Mouse (Mus musculus): ENCODE data around the gene Sf3a3.
A peak's percentile ranks its signal among the peaks of the same experiment; 100 is the strongest.
"Not testable (repeated sequence)": the region's sequence is repeated elsewhere in the genome, so short reads cannot be mapped to it uniquely, and the experiment has no call there.

The Sf3a3 gene

DNA sequence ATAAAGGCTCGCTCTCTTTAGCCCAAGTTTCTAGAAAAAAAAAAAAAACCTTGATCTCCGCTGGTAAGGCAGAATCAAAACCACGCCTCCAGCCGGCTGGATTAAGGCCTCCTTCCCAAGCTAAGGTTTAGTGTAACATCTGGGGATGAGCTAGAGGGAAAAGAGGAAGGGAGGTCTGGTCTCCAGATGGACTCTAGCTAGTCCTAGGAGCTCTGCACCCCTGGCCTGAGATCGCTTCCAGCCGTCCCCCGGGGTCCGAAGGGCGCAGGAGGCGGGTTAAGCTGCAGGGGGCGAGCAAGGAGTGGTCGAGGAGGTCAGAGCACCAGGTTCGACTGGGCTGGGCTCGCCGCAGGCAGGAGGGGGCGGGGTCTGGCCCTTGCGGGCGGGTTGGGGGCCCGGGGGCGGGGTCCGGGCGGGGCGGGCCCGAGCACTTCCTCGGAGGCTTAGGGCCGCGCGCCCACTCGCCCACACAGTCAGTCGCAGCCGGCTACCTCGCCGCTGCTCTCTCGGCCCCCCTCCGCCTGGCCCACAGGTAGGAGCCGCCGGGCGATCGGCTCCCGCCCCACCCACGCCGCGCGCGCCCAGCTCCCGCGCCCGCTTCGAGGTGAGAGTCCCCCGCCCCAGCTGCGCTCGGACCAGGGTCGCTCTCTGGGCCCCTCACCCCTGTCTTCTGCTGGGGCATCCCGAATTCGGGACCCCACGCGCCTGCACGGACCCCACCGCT lies 14.2 kb upstream of the Sf3a3 start, which contains the start of gene Fhl3:
Gene Fhl3, plus strand, starts transcription at position 454 of the 724 bp plus-strand sequence.
- DNase-seq: peak; percentile 63

DNA sequence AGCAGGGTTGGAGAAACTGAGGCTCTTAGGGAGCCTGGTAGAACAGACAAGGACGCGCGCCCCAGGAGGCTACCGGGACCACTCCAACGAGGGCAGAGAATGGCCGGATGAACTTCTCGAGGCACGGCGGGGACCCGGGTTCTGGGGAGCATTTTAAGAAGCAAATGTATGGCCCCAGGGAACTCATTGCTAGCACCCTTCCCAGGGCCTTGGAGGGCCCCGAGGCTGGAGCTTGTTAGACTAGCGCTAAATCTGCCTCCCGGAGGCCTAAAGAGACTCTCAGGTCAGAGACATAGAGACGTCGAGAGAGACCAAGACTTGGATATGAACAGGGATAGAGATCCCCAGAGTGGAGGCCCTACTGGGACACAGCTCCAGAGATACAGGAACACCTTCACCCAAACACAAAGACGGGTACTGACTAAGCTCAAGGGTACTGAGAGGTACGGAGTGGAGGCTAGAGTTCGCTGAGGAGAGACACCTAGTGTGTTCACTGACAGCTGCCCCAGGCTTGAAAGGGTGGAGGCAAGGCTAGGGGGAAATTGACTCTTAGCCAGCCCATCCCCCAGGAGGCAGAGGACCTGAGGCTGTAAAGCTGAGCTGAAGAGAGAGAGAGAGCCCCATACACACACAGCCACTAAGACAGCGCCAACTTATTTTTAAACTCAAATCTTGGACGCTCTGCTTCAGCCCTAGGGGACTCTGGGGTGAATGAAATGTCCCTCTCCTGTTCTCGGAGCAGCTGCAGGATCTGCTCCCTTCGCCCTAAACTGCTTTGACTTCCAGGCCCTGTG lies 13.3 kb upstream of the Sf3a3 start:
- peak; percentile 34 to 40 for DNase-seq

DNA sequence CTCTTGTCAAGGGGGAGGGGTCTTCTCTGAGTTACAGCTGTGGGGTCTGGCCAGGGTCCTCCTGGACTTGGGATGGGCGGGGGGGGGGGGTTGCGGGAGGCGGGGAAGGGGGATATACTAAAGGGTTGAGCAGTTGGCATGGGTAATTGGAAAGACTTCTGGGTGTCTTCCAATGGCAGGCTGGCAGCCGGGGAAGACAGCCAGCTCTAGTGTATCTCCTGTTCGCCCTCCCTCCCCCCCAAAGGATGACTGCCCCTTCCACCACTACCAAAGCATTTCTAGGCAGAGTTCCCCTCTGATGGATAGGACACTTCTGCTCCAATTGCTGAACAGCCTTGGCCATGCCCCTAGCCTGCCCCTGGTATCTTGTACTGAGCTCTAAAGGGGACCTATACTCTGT lies 12.7 kb upstream of the Sf3a3 start:
- DNase-seq: no peak

DNA sequence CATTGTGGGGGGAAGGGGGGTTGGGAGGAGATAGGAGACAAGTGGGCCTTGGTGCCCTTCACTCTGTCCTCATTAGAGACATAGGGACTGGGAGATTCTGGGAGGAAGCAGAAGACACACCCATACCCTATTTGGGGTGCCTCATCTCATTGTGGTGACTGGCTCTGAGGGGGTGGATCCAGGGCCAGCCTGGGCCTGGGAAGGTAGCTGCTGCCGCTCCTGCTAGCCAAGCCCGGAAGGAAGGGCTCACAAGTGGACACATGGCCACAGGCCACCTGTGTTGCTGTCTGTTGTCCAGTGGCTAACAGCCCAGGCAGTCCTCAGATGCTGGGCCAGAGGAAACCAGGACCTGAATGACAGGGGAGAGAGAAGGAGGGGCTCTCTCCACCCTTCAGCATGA lies 11.2 kb upstream of the Sf3a3 start:
- no peak for DNase-seq

DNA sequence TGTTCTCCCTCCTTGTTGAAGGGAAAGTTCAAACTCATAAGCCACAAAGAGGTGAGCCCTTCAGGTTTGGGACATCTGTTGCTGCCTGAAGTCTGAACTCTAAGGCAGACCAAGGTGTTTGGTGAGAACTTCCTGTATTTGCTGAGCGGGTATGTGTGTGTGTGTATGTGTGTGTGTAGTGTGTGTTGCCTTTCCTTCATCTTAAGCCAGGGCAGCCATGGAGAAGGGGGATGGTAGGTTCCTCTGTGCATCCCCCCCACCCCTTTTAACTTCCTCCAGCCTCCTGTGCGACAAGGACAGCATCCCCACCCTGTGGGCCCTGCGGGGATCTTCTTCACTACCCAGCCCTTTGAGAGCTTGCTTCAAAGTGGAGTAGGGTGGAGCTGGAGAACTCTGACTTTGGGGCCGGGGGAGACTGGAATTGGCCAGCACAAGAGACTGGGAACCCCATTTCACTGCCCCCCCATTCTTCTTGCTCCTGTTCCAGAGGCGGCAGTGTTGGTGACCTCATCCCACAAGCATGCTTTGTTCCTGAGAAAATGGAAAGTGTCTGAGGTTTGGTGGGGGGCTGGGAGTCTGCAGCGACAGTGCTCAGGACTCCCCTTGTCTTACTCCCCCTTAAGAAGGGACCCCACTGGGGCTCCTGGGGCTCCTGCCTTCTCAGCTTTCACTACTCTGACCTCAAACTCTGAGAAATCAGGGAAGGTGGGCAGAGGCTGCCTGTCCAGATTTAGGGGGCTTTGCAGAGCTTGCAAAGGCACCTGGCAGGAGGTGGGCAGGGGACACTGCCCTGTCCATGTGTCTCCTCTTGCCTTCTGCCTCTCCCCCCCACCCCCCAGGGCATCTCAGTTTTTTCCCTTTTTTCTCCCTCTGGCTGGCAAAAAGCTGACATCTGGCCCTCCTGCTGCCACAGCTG lies 10.4 kb upstream of the Sf3a3 start:
- peak; percentile 44 to 51 for DNase-seq

DNA sequence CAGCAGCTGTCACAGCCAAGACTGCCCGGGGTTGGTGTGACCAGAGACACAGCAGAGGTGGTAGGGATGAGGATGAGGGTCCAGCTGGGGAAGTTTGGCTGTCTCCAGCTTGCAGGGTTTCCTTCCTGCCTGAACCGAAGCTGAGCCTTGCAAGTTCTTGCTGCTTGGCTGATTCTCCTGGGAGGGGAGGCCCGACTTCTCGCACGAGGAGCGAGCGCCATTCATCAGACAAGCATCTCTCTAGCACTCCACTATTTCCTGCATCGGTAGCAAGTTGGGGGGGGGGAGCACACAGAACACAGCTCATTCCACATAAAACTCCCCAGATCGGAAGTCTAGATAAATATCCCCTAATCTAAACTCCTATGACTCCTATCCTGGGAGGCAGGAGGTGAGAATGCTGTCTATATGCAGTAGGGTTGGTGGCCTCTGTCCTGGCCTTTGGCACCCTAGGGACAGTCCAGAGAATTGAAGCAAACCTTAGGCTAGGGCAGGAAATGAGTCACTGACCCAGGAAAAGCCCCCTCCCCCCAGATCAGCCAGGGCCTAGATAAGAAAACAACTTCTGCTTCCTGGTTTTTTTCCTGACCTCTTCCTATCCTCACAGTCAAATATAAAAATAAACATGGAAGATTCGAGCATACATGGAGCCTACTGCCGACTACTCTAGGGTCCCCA lies 9.6 kb upstream of the Sf3a3 start:
- no peak for DNase-seq

DNA sequence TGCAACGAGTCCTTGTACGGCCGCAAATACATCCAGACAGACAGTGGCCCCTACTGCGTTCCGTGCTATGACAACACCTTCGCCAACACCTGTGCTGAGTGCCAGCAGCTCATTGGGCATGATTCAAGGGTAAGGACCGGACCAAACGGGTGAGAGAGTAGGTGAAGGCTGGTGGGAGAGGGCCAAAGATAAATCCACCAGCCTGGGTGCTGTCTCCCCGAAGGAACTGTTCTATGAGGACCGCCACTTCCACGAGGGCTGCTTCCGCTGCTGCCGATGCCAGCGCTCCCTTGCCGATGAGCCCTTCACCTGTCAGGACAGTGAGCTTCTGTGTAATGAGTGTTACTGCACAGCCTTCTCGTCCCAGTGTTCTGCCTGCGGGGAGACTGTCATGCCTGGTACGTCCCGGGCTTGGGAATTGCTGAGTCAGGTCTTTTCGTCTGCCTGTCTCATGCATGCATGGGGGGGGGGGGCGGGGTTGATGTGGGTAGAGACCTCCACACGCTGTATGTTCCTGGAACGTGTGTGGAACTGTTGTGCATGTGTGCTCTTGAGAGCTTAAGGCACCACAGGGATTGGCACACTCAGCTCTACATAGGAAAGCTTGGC lies 8.8 kb upstream of the Sf3a3 start:
- no peak for DNase-seq

DNA sequence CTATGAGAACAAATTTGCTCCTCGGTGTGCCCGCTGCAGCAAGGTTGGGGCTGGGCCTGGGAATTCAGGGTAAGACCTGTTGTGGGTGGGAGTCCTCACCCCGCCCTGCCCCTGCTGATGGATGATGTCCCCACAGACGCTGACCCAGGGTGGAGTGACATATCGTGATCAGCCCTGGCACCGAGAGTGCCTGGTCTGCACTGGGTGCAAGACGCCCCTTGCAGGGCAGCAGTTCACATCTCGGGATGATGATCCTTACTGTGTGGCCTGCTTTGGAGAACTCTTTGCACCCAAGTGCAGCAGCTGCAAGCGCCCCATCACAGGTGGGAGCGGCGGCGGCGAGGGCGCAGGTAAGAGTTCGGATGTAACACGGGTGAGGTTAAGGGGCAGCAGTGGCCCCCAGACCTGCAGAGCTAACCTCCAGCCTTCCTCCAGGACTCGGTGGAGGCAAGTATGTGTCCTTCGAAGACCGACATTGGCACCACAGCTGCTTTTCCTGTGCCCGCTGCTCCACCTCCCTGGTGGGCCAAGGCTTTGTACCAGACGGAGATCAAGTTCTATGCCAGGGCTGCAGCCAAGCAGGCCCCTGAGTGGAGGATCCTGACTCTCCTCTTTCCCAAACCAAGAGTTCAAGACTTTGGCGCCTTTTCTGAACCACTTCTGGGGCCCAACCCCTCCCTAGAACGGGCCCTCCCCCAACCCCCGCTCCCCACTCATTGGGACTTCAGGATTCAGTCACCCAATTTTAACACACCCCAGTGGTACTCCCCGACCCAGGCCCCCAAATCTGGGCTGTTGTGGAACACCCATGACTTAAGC lies 7.0 kb upstream of the Sf3a3 start:
- not testable (repeated sequence) for DNase-seq

DNA sequence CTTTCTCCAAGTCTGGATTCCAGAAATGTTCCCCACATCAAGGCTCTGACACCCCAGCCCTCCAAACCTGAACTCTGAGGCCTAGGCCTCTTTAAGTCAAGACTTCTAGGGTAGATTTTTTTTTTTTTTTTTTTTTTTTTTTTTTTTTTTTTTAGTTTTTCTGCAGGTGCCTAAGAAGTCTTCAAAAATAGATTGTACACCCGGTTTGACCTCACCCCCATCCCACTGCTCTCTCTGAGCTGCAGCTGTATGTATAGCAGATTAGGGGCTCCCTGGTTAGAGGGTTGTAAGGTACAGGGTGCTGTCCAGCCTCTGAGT lies 6.4 kb upstream of the Sf3a3 start:
- DNase-seq: not testable (repeated sequence)

DNA sequence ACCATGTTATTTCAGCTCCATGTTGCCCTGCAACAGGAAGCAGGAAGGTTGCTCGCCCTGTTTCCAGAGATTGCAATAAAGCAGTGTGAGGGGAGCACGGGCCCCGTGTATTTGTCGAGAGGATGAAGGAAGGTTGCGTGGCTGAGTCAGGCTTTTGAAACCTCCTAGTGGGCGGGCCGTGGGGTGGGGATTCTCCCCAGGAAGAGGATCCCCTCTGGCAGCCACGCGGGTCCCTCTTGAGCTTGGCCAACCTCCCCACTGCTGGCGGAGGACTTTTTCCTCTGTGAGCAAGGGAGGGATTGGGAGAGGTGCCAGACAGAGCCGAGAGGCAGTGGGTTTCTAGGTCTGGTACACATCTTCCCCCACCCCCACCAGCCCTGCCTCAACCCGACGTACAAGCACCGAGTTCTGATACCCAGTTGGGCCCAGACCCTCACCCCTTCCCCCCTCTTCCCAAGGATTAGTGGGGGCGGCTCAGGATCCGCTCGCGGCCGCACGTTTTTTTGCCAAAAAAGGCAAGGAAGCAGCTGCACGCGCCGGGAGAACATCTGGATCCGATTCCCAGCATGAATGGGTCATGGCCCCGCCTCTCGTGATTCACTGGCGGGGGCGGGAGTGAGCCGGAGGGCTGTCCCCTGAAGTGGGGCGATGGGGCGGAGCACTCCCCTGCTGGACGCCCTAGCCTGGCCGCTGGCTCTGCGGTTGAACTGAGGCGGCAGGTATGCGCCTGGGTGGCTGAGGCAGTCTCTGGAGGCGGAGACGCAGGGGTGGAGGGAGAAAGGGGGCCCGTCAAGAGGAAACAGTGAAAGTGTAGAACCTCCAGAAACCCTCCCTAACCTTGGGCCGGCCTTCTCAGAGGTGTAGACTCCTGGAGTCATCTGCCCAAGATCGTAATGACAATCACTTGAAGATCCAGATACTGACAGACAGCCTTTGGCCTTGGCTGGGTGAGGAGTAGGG lies 5.8 kb upstream of the Sf3a3 start:
- peak; percentile 75 to 77 for DNase-seq

DNA sequence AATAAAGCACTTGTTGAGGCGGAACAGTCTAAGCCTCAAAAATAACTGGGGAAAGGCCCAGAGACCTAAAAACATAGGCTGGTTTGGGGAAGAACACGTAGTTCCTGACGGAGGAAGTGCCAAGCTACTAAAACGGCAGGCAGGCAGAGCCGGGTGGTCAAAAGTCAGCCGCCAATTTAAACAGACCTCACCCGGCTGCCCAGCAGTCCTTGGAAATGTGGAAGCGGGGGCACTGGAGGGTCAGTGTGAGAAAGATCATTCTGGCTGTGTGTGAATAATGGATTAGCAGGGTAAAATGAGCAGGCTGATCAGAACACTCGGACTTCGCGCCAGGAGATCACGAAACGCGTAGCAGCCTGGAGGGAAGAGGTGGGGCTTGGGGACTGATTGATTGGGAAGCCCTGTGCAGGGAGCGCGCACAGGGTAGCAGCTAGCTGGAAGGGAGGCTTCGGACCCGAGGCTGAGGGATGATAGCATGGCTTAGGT lies 4.6 kb upstream of the Sf3a3 start:
- DNase-seq: peak; percentile 46 to 49

DNA sequence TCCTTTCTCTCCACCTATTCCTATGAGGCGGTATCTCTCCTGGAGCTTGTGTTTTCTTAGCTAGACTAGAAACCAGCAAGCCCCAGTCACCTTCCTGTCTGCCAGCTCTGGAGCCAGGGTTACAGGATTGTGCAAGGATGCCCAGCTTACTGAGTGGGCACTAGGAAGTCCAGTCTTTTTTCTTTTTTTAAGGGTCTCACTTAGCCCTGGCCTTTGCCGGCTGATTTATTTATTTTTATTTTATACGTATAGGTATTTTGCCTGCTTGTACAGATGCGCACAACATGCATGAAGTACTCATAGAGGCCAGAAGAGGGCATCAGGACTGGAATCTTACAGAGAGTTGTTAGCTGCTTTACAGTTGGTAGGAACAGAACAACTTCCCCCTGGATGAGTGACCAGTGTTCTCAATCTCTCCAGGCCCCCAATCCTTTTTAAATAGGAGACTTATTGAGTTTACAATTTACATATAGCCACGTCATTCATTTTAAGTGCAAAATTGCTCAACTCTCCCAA lies 3.7 kb upstream of the Sf3a3 start:
- DNase-seq: peak; percentile 59 to 65

DNA sequence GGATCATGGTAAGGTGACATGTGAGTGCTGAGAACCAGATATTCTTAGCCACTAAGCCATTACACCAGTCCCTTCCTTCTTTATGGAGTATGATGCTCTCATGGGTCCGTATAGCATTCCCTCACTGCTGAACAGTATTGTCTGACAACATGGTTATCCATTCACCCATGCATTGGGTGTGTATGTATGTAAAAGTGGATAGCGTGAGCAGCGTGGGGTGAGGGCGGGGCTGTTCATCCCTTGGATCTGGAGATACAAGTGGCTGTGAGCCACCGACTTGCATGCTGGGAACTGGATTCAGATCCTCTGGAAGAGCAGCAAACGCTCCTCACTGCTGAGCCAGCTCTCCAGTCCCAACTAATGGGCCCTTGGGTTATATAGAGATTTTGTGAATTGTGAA lies 2.0 kb upstream of the Sf3a3 start:
- DNase-seq: no peak

DNA sequence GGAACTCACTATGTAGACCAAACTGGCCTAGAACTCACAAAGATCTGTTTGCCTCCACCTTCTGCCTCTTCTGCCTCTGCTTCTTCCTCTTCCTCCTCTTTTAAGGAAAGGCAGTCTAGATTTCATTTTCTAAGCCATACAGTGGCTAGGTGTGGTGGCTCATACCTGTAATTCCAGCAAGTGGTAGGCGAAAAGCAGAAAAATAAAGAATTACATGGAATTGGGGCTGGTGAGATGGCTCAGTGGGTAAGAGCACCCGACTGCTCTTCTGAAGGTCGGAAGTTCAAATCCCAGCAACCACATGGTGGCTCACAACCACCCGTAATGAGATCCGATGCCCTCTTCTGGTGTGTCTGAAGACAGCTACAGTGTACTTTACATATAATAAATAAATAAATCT lies 726 bp upstream of the Sf3a3 start:
- DNase-seq: not testable (repeated sequence)

DNA sequence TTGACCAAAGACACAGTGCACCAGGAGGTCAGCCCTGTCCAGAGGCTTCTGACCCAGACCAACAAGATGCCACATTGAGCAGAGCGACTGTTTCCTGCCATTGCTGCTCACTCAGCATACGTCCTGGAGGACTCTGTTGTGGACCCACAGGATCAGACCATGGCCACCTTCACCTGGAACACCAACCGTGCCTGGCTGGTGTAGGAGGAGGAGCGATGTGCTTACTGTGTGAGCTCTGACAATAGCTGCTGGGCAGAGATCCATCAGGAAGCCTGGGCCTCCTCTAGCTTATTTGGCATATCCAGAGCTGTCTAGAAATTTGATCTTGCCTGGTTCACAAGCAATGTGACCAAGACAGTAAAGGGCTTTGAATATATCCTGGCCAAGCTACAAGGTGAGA lies 4.5 kb downstream of the Sf3a3 start:
- DNase-seq: no peak

DNA sequence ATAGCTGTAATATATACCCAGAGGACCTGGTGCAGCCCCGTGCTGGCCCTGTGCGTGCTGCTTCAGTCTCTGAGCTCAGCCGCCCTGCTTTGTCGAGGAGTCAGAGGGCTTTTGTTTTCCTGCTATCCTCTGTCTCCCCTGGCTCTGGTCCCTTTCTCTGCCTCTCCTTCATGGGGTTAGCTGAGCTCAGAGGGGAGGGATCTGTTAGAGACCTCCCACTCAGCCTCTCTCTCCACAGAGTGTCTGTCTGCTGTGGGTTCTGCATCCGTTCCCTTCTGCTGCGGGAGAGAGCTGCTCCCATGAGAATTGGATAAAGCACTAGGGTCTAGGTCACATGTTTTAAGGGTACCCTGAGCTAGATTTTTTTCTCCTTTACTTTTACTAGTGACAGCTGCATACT lies 11.5 kb downstream of the Sf3a3 start:
- no peak for DNase-seq

DNA sequence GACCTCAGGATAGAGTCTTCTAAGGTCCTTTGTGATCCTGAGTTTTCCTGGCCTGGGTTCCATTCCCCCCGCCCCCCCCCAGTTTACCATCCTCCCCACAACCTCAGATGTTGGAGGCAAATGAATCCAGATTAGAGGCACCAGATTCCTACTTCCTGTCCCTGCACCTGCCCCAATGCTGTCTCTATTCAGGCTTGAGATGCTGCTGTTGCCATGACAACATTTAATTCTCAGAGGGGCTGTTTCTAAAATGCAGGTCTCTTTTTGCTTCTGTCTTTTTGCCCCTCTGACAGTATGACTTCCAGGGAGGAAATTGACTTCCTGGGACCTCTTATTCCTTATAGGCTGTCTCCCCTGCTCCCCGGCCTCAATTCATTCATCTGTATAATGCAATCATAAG lies 22.4 kb downstream of the Sf3a3 start:
- no peak for DNase-seq

DNA sequence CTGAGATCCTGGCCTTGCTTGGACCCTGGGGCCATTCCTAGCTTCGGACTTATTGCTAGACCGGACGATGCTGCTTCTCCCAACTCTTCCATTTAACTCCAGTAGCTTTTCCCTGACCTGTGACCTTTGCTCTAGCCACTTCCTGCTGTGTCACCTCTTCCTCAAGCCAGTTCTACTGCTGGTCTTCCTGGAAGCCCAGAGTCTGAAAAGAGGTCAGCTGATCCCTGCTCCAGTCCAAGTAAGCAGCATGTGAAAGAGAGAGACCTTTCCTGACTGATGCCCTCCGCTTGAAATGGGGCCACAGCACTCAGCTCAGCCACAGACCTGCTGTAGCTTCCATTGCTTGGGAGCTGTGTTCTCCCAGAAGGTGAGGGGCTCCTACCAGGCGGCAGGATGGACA lies 22.9 kb downstream of the Sf3a3 start:
- DNase-seq: no peak

DNA sequence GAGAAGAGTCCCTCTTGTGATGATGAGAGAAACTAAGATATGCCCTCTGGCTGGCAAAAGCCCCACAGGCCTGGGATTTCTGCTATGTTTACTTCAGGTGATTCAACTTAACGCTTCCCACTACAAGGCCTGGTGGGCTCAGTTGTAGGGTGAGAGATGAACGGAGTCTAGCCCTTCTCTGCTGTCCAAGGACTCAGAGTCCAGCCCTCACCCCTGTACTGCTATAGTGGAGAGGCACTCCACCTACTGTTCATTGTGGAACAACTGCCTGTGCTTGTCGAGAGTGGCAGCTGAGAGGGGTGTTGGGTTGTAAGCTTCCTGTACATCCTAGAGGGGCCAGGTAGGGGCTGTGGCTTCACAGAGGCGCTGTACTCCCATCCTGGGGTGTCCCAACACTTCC lies 23.4 kb downstream of the Sf3a3 start:
- no peak for DNase-seq

DNA sequence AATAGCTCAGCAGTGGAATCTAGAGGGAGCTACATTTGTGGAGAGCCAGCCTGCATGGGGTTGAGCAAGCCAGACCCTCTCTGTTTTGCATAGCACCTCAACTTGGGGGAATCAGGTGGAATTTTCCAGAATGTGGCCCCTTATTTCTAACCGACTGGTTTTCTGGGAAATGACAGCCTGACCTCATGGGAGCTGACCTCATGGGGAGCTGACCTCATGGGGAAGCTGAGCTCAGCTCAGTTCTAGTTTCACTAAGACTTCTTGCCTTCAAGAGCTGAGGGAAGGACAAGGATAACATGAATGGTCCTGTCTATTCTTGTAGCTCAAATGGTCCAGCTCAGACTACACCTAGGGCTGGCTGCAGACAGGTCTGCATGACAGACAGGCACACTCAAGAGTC lies 24.2 kb downstream of the Sf3a3 start:
- DNase-seq: no peak
